Mouse (Mus musculus) forebrain, embryonic 11.5 days (tissue): ENCODE data around the gene Gm2026. TPM values are rescaled to one million over a fixed set of nuclear protein-coding genes. Genes with fewer than 3 reads are reported as not detected.
"Not testable (repeated sequence)": the region's sequence is repeated elsewhere in the genome, so short reads cannot be mapped to it uniquely, and the experiment has no call there.

Experiments used
- ATAC-seq: fragments of 200-750 bp; cut with Nextera tagmentation; replicated peaks from 2 replicates; pipeline ENCODE4 v1.8.0; 2017; ENCODE audit warnings: moderate TSS enrichment; ENCODE audit not compliant: low FRiP score
- DNase-seq: peaks from one replicate; pipeline ENCODE4 v3.0.0-alpha.2; 2017; ENCODE audit warnings: low spot score
- H3K27ac ChIP-seq: fragments of 300-500 bp; sonication (generic); 2 replicates; pipeline ENCODE4 v1.5.1; 2014; ENCODE audit warnings: low read depth, low read length
- H3K27me3 ChIP-seq: fragments of 300-500 bp; sonication (generic); 2 replicates; pipeline ENCODE4 v1.6.1; 2014; ENCODE audit warnings: mild to moderate bottlenecking, low read length, mixed read lengths; ENCODE audit not compliant: control insufficient read depth, insufficient read depth
- H3K36me3 ChIP-seq: fragments of 300-500 bp; sonication (generic); 2 replicates; pipeline ENCODE4 v1.6.1; 2014; ENCODE audit warnings: mild to moderate bottlenecking, low read length, moderate library complexity, mixed read lengths; ENCODE audit not compliant: control insufficient read depth, insufficient read depth
- H3K4me1 ChIP-seq: fragments of 300-500 bp; sonication (generic); replicated peaks from 2 replicates; pipeline ENCODE4 v1.6.1; 2014; ENCODE audit warnings: low read length, mixed read lengths; ENCODE audit not compliant: control insufficient read depth, insufficient read depth
- H3K4me2 ChIP-seq: fragments of 300-500 bp; sonication (generic); 2 replicates; pipeline ENCODE4 v1.6.1; 2014; ENCODE audit warnings: low read depth, mild to moderate bottlenecking, low read length, moderate library complexity, mixed read lengths; ENCODE audit not compliant: severe bottlenecking
- H3K4me3 ChIP-seq: fragments of 300-500 bp; sonication (generic); 2 replicates; pipeline ENCODE4 v1.5.1; 2014; ENCODE audit warnings: low read depth, low read length
- H3K9ac ChIP-seq: fragments of 300-500 bp; sonication (generic); 2 replicates; pipeline ENCODE4 v1.6.1; 2014; ENCODE audit warnings: low read length
- H3K9me3 ChIP-seq: fragments of 300-500 bp; sonication (generic); 2 replicates; pipeline ENCODE4 v1.6.1; 2016; ENCODE audit warnings: low read length, mixed read lengths; ENCODE audit not compliant: control insufficient read depth
- WGBS: fragments of 180-500 bp; shearing (Covaris S2); extraction: QIAGEN DNeasy Blood & Tissue Kit; methylation state at CpG from one replicate; pipeline ENCODE4 v1.1.7; 2014; 5-methylcytosine and 5-hydroxymethylcytosine counted together
- polyA plus RNA-seq: library from polyadenylated mRNA; unstranded; fragments of >200 nt; fragmentation: Nextera tagmentation; extraction: Ambion mirVana; gene quantifications from 2 replicates; pipeline ENCODE4 v1.2.1, GENCODE M21; 2014

The Gm2026 gene
- polyA plus RNA-seq = 25.0 and 42.4 TPM in 2 replicates

DNA sequence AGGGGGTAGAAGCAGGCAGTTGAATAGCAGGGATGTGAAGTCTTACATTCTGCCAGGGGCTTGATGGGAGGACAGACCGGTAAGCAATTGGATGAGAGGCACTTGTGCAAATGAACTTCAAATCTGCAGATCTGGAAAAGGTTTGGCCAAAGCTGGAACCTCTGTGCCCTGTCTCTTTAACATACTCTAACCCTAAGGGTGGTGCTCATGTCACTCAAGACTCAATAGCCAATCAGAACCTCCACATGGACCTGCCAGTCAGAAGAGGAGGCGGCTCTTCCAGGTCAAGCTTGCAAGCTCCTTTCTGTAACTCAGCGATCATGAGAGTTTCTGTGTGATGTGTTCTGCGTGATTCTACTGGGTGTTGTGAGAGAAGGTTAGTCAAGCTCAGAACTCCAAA lies at the start of gene Gm2026:
TSS of gene Gm2026 (plus strand) at position 301 of the 400 bp plus-strand sequence.
- not testable (repeated sequence) for H3K4me3 ChIP-seq, H3K9ac ChIP-seq, H3K36me3 ChIP-seq, H3K4me2 ChIP-seq, H3K9me3 ChIP-seq, H3K27me3 ChIP-seq, H3K27ac ChIP-seq, H3K4me1 ChIP-seq, ATAC-seq, DNase-seq
- no CpG with 5 or more reads among the region's 4 CpGs for WGBS

- H3K9ac ChIP-seq, H3K4me1 ChIP-seq, H3K4me2 ChIP-seq, DNase-seq, H3K9me3 ChIP-seq, H3K4me3 ChIP-seq, H3K36me3 ChIP-seq, ATAC-seq, H3K27ac ChIP-seq, H3K27me3 ChIP-seq: not testable (repeated sequence)
- WGBS = no CpG with 5 or more reads among the region's 6 CpGs
Measured at GRCm38 (mm10) chr2:175931000-175931399, 34.1 kb upstream of the Gm2026 start, which contains the start of gene Zfp966. Gene Zfp966, minus strand, starts transcription at chr2:175931100.

Other genes with a start within 250 kb of the Gm2026 start
- not detected in 2 replicates for gene Gm2007, start 223.8 kb upstream of the Gm2026 start, polyA plus RNA-seq
- 4.5 TPM in 1 of 2 replicates, not detected in the other for gene Gm14288, start 164.2 kb upstream of the Gm2026 start, polyA plus RNA-seq
- gene Gm6710, start 96.1 kb upstream of the Gm2026 start, polyA plus RNA-seq = 29.4 and 30.1 TPM in 2 replicates
- 5.8 and 5.9 TPM in 2 replicates for gene Zfp966, start 34.2 kb upstream of the Gm2026 start, polyA plus RNA-seq
- gene Gm2004, start 184.5 kb downstream of the Gm2026 start, polyA plus RNA-seq = 1.1 and 1.3 TPM in 2 replicates